Mouse (Mus musculus) ovary, postnatal 10 days (tissue): ENCODE results near the gene Rarb.
"Not testable (repeated sequence)": the region's sequence is repeated elsewhere in the genome, so short reads cannot be mapped to it uniquely, and the experiment has no call there.

Source experiments
- DNase-seq: peaks from one replicate; pipeline ENCODE4 v3.0.0; 2022; ENCODE audit warnings: low spot score

Rarb gene

DNA sequence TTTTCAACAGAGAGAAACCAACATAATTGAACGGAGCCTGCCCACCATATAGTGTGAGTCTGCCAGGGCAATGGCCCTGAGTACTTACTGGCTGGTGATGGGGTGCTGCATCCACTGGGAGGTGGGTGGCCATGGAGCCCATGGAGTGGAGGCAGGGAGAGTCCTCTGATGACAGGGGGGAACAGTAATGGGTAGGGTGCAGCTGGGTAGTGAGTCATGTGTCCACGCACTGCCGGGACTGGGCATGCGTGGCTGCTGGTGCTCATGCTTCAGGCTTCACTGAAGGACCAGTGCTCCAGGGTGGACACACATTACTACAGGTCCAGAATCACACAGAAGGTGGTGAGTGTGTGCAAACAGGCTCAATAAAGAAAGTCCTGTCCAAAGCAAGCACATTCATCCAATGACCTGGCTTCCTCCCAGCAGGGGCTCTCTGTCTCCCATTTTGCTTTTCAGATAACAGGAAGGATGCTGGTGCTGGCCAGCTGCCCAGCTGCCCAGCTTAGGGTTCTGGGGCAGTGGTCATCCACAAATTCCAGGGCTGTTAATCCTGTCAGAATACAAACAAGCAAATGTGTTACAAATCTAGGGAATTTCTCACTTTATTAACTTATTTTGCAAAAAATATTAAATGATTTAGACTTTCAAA, at the start of gene Rarb:
TSS of gene Rarb (minus strand) at position 555 of the 649 bp plus-strand sequence.
- no peak for DNase-seq

- DNase-seq: no peak
Measured at GRCm38 (mm10) chr14:16842036-16842435, 23.1 kb upstream of the Rarb start.

GRCm38 (mm10) chr14:16841597-16841989, 22.6 kb upstream of the Rarb start:
- DNase-seq: no peak

- no peak for DNase-seq
Measured at GRCm38 (mm10) chr14:16840951-16841596, 22.1 kb upstream of the Rarb start.

GRCm38 (mm10) chr14:16840135-16840534, 21.2 kb upstream of the Rarb start:
- DNase-seq: no peak

DNA sequence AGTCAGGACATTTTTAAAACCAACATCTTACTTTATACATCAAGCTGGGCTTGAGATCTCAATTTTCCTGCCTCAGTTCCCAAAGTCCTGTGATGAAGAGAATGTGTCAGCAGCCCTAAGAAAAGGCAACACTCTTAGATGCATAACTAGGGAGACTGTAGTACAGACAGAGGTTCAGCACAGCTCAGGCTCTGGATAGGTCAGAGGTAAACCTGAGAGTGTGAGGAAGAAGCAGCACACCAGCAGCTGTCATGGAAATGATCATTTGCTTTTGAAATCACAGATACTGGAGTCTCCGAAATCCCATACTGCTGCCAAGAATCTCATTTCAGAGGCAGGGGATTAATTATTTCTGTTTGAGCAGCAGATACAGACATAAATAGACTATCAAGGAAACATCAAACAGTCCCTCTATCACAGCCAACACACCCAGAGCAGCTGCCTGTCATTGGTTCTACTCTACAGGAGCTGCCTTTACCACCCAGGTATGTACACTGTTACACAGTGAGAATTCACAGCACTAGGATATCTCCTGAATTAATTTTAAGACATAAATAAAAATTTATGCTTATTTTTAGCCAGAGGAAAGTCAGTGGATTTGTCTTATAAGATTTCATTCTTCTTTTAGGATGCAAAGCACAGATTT, 3.7 kb downstream of the Rarb start:
- DNase-seq: no peak

- DNase-seq: no peak
Measured at GRCm38 (mm10) chr14:16806155-16806554, 12.8 kb downstream of the Rarb start.

GRCm38 (mm10) chr14:16790161-16790560, 28.8 kb downstream of the Rarb start:
- no peak for DNase-seq

- no peak for DNase-seq
Measured at GRCm38 (mm10) chr14:16781942-16782541, 36.9 kb downstream of the Rarb start.

DNA sequence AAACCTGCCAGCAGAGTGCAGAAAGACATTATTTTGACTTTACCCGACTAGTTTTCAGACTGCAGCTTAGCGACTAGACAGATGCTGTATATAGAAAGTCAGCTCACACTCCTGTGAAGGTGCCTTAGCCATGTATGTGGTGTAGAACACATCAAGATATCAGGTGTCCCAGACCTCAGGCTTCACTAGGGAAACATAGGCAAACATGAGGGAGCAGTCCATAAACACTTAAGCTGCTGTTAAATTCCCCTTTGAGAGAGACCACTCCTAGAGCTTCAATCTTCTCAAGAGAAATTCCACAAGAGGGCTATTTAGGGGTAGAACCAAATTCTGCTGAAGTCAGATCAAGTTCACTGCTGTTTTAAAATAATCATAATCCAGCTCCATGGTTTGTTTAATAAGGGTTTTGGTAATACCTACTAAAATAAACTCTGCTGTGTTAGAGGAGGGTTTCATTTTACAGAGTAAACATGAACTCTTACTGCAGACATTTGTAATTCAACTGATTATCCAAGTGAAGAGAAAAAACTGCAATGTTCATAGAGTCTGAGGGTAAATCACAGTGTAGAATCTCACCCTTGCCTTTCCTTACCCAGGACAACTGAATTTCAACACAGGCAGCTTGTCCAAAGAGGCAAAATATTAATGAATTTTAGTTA, 42.1 kb downstream of the Rarb start:
- no peak for DNase-seq

- DNase-seq: no peak
Measured at GRCm38 (mm10) chr14:16772927-16773326, 46.0 kb downstream of the Rarb start.

- no peak for DNase-seq
Measured at GRCm38 (mm10) chr14:16765891-16766290, 53.1 kb downstream of the Rarb start.

- no peak for DNase-seq
Measured at GRCm38 (mm10) chr14:16762773-16763172, 56.2 kb downstream of the Rarb start.

GRCm38 (mm10) chr14:16758773-16759434, 60.1 kb downstream of the Rarb start:
- DNase-seq: no peak

- not testable (repeated sequence) for DNase-seq
Measured at GRCm38 (mm10) chr14:16755601-16756000, 63.4 kb downstream of the Rarb start.

DNA sequence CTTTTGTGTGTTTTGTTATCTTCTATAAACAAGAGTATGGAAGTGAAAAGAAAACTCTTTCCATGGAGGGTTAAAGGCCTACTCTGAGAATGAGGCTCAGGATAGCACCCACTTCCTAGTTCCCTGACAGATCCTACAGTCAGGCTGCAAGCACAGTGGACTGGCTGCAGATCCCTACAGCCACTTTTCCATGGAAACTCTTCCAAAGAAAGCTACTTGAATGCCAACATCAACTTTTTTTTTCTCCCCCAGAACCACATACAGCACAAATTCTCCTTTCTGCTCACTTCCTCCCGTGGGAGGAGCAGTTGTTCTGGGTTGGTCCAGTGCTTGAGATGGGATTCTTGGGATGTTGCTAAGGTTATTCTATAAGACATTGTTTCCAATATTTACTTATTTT, 66.3 kb downstream of the Rarb start:
- no peak for DNase-seq

DNA sequence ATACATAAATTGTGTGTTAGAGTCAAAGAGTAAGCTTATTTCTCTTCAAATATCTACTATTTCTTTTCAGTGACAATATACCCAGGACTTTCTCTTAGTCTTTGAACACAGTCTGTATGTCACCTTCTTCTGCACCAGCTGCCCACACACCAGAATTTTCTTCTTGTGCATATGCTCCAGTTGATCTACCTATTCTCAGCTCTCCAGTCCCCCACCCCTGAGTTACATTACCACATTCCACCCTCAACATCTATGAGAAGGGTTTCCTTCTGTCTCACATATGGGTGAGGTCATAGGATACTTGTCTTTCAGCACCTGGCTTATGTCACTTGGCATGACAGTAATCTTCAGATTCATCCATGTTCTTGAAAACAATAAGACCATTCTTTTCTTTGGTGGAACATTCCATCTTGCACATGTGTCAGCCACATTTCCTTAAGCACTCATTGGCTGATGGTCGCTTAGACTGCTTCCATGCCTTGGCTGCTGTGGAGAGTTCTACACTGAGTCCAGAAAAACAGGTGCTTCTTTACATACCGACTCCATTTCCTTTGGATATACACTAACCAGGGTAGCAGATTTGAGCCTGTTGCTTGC, 71.9 kb downstream of the Rarb start:
- no peak for DNase-seq

DNA sequence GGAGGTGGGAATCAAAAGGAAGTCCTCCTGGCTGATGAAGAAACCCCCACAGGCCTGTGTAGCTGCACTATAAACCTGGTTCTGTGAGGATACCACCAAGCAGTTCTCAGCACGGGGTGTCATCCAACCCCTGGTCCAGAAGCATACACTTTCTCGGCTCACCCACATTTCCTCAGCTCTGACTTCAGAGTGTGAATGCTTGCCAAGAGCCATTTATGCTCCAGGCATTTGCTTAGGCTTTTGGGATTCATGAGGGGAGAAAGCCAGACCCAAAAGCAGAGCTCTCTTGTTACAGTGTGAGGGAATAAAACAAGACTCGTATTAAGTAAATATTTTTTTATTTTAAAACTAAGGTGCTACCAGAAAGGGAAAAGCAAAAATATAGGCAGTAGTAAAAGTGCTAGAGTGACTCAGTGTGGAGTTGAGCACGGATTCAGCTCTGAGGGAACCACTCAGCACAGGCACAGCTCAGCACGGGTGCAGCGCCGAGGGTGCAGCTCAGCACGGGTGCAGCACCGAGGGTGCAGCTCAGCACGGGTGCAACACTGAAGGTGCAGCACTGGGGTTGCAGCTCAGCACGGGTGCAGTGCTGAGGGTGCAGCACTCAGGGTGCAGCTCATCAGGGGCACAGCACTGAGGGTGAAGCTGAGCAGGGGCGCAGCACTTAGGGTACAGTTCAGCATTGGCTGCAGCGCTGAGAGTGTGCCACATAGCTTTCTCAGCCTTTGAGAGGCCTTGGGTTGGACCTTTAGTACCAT, 77.8 kb downstream of the Rarb start:
- DNase-seq: no peak

DNA sequence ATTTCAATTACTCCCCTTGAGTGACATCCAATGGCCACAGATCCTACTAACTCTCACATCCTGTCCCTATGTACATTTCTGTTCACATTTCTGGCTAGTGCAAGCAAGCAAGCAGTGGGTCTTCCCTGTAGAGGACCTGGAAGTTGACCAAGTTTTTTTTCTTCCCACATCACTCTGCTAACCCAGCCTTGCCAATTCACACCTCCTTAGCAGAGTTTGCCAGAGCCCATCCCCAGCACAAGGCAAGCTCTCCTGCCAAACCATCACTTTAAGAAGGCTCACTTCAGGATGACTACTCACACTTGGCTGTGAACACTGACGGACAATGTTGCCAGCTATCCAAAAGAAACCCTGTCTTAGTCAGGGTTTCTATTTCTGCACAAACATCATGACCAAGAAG, 80.4 kb downstream of the Rarb start:
- no peak for DNase-seq

GRCm38 (mm10) chr14:16737781-16738180, 81.2 kb downstream of the Rarb start:
- no peak for DNase-seq
